Mouse (Mus musculus) layer of hippocampus, postnatal 36 days (tissue): ENCODE data around the gene Ttc1. TPM values are rescaled to one million over a fixed set of nuclear protein-coding genes. Genes with fewer than 3 reads are reported as not detected.

Source experiments
- DNase-seq, 2 experiments: peaks; one replicate each; pipeline ENCODE4 v3.0.0; 2022
- total RNA-seq, 2 experiments: library from RNA; stranded (reverse); gene quantifications; 2 replicates each; pipeline ENCODE4 v1.2.3; 2021

Gene Ttc1
- 10 to 100 TPM; 58.8 to 61.0 TPM for total RNA-seq

DNA sequence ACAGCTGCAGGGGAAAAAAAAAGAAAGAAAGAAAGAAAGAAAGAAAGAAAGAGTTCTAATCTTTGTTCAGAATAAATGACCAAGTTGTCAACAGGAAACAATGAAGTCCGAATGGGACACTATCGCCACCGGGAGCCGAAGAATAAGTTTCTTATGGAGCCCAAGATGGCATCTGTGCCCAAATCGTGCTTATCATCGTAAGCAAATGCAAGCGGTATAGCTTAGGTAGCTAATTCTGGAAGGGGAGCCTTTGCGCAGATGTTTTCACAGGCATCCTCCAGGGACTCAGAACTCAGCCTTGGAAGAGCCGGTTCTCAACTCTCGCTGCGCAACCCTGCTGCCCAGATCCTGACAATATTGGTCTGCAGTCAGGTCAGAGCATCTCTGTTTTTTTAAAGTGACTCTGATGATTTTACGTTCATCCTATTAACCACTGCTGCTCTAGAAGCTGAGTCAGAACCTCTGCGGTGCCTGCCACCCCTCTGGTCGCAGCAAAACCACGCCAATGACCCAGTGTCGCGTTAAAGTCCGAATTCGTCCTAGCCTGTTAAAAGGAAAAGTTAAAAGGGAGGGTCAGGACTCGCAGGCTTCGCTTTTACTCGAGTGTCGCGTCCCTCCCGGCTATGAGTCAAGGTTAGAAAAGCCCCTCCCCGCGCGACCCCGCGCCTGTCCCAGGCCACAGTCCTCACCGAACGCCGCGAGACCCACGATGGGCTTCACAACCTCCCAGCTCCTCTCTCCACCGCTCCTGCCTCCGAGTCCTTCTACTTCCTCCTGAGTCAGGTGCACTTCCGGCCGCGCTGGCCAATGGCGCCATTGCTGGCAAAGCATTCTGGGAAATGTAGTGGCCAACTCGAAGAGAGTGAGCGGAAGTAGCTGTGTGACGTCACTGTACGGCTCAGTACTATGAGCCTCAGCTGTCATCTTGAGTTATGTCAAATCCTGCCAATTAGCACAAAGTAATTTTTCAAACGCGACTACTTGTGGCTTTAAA is at the start of gene Ttc1:
TSS of gene Ttc1 (minus strand) at position 776 of the 994 bp plus-strand sequence.
- DNase-seq, result peak; percentile 96 to 98

DNA sequence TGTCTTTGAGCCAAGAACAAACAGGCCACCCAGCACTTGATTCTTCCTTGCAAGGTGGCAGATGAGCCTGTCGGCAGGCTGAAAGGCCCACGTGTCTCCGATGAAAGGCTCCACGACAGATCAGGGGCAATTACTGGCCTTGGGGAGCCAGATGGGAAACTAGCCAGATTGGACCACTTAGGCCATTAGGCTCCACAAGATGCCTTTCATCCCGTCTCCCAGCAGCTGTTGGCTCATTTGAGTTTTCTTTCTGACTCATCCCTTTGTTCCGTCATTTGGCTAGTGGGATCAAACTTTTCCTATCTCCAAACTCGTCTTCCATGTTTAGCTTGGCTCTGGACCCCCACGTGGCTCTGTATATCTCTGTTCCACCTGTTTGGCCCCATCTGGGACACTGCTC is 48.2 kb upstream of the Ttc1 start:
- no peak for DNase-seq

DNA sequence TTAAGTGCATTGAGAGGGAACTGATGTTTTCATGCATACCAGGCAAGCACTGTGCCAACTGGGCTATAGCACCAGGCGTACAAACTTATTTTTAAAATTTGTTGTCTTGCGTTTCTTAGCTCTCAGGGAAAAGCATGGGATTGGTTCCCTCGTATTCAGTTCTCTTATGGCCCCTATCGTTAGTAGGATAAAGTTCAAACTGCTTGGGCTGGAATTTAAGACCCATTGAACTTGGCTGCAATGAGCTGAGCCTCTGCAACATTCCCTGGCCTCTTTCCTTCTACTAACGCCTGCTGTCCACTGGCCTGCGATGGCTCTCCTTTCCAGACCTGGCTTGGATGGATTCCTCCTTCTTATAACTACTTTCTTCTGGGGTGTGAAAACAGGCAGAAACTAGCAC is 42.6 kb upstream of the Ttc1 start:
- DNase-seq, result no peak

DNA sequence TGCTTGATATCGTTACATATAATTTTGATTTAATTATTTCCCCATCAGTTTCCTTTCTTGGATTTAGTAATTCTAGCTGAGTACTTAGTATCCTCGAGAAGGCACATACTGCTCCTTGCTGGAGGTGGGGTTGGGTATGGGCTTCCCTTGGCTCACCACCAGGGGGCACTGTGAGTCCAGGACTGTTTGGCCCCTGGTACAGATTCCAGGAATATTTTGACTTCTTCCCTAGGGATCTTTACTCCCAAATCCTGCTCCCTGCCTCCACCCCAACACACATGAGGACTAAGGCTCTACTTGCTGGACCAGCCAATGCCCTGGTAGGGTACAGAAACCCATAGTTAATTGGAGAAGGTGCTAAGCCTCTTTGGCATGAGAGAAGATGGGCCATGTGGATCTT is 36.0 kb upstream of the Ttc1 start:
- peak; percentile 63 to 73 for DNase-seq

DNA sequence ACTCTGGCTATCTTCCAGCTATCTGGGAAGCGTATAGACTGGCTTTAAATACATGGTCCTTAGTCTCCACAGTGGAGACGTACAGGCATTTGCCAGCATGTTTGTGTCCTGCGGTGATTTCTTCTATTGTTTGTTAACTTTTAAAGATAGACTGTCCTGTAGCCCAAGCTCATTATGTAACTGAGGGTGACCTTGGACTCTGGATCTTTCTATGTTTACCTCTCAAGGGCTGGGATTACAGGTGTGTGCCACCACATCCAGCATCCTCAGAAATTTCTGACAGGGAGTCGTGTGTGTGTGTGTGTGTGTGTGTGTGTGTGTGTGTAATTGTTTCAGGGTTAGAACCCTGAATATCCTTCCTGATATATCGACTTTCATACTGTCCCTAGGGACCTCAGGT is 35.3 kb upstream of the Ttc1 start:
- DNase-seq, result no peak

DNA sequence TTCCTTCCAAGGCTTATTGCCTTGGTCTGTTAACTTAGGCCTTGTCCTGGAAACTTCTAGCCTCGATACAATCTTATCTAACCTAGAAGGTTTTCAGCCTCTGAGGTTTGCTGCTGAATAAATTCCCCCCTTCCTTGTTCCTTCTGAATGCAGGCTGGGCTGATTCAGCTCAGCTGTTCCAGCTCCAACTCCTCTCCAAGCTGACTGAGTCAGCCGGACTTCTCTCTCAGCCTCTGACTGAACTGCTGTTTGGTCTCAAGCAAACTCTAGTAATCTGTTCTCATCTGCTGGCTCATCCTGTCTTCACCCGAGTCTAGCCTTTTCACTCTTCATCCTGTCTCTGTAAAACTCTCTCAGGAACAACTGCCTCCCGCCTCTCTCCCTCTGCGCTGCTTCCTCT is 31.7 kb upstream of the Ttc1 start:
- no peak for DNase-seq

DNA sequence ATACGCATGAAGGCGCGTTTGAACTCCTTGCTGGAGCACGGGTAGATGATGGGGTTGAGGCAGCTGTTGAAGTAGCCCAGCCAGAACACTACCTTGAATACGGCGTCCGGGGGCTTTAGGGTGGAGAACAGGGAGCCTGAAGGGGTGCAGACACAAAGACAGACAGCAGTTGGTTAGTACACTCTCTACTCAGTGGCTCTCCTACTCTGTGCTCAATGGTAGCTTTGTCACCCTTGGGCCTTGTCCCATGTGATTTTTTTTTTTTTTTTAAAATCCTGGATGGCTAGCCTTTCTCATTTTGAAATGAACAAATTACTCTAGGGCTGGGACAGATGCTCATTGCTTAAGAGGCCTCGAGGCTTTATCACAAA is 28.5 kb upstream of the Ttc1 start:
- DNase-seq, result no peak

DNA sequence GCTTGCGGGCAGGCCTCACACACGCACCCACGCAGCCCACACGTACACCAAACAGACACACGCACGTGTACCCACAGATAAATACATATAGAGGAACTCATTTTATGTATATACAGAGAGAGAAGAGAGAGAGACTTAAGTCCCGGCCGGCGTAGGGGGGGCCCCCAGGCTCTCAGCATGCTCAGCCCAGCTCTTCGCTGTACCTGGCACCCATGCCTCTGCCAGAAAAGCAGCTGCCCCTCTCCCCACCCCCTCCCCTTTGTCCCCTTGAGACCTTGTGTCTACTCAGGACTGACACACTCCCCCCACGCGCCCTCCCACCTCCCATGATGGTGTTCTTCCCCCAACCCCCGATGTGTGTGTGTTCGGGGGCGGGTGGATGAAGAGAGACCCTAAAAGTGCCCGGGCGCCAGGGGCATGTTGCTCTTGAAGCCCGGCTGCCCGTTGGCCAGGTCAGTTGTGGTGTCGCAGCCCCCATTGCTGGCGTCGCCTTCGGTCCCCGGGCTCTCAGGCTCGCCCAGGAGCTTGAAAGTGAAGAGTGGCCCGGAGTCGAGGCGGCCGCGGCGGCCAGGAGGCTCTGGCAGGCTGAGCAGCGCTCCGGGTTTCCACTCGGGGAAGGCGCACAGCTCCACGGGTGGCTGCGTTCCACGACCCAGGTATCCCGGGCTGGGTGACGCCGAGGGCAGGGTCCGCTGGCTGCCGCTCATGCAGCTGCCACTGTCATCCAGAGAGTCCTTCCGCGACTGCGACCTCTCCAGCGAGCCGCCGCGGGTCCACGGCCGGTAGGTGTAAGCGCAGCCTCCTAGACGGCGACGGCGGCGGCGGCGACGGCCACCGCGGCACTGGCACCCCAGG is 27.9 kb upstream of the Ttc1 start:
- no peak for DNase-seq

DNA sequence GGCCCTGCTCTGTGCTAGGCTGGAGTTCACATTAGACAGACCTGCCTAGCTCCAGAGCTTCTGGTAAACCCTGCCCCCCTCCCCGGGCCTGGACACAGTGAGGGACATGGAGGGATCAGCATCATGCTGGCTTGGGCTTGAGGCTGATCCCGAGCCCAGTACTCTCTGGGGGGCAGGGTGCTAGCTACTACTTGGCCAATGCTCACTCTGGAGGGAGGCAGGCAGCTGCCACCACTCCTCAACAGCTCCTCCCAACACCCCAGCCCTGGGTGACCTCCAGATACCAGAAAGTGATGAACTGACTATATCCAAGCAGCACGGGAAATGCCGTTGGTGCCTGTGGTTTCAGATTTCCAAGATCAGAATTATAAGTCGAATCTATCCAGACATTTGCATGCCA is 25.9 kb upstream of the Ttc1 start:
- DNase-seq, result no peak

DNA sequence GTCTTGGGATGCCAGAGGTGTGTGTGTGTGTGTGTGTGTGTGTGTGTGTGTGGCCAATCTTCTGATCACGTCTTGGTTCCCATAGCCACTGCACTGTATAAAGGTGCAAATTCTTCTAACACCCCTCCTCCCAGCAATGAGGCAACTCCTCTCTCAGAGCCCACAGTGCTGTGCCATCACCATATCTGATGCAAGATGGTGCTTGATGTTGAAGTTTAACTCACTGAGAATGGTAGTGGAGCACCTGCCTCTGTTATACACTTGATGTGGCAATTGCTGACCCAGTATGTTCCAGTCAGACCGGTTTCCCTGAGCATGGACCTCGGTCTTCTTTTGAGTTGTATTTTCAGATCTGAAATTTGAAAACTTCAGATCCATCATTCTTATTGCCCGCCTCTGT is 22.3 kb upstream of the Ttc1 start:
- no peak for DNase-seq

DNA sequence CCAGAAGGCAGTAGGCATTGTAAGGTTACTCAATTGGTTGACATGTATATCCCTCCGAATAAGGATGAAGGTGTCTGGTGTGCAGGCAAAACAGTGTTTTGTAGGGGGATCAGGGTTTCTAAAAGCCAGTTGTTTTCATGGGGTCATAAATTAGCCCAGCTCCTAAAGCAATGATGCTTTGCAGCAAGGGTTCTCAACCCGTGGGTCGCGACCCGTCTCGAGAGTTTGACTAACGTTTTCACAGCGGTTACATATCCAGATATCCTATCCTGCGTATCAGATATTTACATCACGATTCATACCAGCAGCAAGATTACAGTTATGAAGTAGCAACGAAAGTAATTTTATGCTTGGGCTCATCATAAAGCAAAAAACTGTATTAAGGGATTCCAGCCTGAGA is 19.9 kb upstream of the Ttc1 start:
- DNase-seq, result no peak

DNA sequence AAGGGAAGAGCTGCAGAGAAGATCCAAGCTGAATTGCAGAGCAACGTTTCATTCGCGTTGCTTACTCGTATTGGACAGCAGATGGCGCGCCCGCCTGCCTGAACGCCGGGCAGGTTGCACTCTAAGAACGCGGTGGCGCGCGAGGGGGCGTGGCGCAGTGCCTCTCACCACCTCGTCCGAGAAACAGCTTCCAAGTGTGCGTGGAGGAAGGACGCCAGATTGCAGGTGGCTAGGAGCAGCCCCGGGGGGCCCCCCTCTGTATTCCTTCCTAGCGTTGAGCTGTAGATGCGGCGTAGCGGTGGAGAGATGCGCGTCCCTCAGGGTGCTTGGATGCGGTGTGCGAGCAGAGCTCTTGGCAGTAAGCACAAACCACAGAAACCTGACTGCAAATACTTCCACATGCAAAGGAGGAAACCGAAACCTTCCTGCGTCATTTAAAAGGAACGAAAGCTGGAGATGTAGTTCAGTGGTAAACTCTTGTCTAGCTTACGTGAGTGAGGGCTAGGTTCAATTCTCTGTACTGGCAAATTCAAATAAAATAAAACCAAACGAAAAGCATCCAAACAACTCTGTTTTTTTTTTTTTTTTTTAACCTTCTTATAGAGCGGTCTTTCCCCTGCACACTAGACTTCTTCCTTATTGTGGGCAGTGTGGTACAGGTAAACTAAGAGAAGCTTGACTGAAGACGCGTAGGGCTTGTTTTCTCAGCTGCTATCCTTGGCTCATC is 19.3 kb upstream of the Ttc1 start:
- DNase-seq, result peak; percentile 71 to 72

DNA sequence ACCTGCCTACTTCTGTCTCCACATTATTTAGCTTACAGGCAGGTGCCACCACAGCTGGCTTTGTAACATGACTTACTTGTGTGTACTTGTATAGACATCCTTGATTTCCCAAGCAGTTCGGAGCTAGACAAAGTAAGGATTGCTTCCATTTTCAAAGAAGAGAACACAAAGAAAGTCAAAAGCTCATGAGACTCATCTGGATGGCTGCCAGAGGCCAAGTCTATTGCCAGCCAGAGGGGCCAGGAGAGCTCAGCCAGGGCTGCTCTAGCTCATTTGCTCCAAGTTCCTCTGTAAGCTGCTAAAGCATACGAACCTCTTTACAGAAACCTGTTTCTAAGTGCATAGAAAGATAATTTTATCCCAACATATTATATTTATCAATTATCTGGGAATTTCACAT is 10.6 kb upstream of the Ttc1 start:
- DNase-seq, result no peak

DNA sequence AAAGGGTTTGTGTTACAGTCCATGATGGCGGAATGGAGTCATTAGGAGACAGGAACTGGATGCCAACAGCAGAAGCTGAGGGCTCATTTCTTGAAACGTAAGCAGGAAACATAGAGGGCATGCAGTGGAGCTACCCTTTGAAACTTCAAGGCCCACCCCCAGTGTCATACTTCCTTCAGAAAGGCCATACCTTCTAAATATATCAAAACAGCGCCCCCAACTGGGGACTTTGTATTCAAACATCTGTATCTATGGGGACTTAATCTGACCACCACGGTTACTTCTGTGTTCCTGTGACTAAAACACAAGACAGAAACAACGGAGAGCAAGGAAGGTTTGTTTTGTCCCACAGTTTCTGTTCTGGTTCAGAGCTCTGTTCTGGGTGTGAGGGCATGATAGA is 7.6 kb upstream of the Ttc1 start:
- no peak for DNase-seq

DNA sequence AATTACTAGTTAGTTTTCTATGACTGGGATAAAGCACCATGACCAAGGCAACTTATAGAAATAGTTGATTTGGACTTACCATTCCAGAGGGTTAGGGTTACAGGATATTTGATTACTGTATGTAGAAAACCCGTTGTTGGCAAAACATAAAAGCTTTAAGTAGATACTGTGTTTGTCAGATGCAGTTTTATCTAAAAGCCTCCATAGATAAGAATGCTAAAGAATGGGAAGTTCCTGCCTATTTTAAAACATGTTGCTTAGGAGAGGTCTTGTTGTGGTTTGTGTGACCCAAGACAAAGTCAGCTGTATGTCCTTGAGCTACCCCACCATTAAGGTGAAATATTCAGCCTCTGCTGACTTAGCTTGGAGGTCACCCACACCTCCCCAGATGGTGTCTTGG is 6.8 kb upstream of the Ttc1 start:
- no peak for DNase-seq

DNA sequence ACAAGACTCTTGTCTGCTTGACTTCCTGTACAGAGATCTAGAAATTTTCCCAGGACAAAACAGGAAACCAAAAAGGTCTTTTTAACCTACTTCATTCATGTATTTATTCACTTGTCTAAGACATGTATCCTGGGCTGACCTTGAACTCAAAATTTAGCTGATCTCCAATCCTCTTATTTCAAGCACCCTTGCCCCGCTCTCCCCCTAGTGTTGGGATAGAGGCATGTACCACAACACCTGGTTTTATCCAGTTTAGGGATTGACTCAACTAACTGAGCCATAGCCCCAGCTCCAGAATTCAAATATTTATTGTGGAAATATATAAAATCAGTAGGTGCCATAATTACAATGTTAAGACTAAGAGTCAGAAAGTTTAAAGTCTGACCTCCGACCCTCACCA is 3.7 kb upstream of the Ttc1 start:
- no peak for DNase-seq

DNA sequence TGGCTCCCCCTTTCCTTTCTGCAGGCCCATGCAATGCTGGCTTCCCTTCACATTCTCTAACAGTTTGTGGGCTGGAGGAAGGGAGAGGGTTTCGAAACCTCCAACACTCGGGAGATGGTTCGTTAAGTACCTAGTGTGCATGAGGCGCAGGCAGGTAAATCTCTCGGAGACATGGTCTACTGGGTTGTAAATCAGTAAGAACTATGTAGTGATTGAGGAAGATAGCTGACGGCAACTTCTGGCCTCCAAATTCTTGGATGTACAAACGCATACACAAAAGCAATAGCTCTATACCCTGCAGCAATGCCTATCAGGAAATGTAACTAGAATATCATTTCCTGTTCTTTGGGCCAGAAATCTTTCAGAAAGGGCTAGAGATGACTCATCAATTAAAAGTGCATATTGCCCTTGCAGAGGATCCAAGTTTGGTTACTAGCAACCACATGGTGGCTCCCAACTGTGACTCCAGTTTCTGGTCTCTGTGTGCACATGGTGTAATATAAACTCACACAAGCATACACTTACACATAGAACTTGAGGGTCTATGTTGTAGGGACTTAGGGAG is 19.0 kb downstream of the Ttc1 start:
- DNase-seq, result peak in 1 of 2 experiments; percentile 23

DNA sequence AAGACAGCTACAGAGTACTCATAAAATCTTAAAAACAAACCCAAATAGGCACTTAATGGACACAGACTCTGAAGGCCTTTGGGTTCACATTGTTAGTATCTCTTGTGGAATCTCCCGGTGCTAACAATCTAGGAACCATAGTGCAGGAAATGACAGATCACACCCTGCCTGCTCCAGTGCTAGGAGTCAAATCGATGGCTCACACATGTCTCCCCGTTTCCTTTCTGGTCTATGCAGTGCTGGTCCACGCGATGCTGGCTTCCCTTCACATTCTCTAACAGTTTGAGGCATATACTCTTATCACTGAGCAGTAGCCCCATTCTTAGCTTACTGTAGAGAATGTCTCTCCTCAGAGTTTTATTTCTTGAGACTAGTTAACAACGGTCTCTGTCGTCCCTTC is 20.0 kb downstream of the Ttc1 start:
- DNase-seq, result no peak

DNA sequence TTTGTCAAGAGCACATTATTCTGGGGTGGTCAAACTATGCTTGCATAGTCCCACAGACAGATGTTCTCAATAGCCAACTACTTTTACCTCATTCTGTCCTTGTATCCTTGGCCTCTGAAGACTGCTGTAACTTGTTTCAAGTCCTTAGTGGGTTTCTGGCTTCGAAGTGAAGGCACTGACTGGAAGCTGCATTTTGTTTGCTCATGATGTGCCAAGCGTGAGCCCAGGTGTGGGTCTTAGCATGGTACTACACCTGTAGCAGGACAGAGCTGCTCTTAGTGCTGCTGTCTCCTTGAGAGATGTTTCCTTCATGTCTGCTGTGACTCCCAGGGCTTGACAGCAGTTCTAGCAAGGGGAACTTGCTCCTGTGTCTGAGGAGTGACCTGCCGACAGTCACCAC is 24.4 kb downstream of the Ttc1 start:
- DNase-seq, result no peak

DNA sequence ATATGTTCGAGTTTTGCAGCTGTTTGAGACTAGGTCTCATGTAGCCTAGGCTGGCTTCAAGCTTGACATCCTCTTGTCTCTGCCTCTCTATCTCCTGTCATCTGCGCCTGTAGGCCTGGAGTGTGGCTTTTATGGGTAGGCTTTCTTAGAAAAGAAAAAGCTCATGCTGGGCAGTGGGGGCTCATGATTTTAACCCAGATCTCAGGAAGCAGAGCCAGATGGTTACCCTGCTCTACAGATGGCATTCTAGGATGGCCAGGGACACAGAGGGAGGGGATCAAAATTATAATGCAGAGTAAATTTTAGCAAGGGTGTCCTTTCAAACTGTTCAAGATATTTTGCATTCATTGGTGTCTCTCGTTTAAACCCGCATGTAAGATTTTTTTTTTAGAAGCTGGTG is 35.6 kb downstream of the Ttc1 start:
- peak in 1 of 2 experiments; percentile 31 for DNase-seq

DNA sequence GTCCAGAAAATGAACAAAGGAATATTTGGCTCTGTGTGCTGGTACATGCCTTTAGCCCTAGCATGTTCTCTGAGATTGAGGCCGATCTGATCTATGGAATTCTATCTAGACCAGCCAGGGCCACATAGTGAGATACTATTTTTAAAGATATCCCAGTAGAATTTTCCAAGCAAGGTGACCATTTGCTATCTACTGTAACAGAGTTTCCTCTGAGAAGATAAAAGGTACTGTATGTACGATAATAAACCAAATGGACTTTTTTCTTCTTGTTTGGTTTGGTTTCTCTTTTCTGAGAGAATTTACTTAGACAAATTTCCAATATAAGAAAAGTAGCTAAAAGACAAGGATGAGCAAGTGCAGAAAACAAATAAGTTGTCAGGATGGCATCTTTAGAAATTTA is 39.4 kb downstream of the Ttc1 start:
- DNase-seq, result no peak

DNA sequence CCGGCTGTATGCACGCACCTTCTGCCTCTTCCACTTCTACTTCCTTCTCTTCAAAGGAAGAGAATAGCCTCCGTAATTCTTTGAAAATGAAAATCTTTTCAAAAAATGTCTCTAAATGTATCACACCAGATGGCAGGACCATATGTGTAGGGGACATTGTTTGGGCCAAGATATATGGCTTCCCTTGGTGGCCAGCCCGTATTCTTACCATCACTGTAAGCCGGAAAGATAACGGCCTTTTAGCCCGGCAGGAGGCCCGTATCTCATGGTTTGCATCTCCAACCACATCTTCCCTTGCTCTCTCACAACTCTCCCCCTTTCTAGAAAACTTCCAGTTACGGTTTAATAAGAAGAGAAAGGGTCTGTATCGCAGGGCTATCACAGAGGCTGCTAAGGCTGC is 42.1 kb downstream of the Ttc1 start:
- no peak for DNase-seq

DNA sequence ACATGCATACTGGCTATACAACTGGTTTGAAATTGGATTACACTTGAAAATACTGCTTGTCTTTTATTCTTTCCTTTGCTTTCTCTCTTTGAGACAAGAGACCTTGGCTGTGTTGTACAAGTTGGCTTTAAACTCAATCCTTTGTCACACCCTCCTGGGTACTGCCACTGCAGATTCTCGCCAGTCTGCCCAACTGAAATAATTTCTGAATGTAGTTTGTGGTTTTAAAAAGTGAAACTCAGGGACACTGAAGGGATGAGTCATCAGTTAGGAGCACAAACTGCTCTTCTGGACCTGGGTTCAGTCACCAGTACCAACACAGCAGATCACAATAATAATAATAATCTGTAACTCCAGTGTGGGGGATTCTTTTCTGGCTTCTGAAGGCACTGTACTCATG is 44.3 kb downstream of the Ttc1 start:
- DNase-seq, result no peak
